Mouse (Mus musculus): ENCODE data around the gene Gm3317. TPM values are rescaled to one million over a fixed set of nuclear protein-coding genes. Genes with fewer than 3 reads are reported as not detected.
"Not testable (repeated sequence)": the region's sequence is repeated elsewhere in the genome, so short reads cannot be mapped to it uniquely, and the experiment has no call there.

Gm3317 gene
- not detected in 2 replicates for polyA plus RNA-seq (2014; fragmentation: Nextera tagmentation; extraction: Ambion mirVana)

DNA sequence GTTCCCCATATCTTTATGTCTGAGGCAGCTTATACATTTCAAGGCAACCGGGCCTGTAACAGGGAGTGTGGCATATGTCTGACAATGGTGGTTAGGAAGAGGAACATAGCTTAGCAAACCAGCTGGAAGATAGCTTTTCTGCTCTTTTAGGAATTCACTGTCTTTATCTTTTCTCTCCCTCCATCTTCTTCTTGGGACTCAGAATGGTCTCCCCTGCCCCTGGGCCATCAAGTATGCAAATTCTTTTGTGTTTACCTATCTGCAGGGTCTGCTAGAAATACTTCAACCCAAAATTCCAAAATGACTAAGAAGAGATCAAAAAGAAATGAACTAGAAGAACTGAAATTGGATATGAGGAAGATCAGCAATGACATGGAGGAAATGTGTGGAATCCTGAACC is at the start of gene Gm3317:
Gene Gm3317 (plus strand): TSS at position 301 of the 400 bp plus-strand sequence.
- not testable (repeated sequence) for H3K4me1 ChIP-seq (ENCODE audit: insufficient read depth); H3K27ac ChIP-seq (ENCODE audit: low read depth); H3K27me3 ChIP-seq (ENCODE audit: insufficient read depth, low read length); H3K9ac ChIP-seq; DNase-seq; H3K4me2 ChIP-seq; H3K4me3 ChIP-seq (ENCODE audit: low read depth, low read length); ATAC-seq (ENCODE audit: insufficient read depth); H3K36me3 ChIP-seq (ENCODE audit: insufficient read depth); H3K9me3 ChIP-seq (ENCODE audit: low read depth, low read length)
- WGBS: no CpG with 5 or more reads among the region's 1 CpGs

DNA sequence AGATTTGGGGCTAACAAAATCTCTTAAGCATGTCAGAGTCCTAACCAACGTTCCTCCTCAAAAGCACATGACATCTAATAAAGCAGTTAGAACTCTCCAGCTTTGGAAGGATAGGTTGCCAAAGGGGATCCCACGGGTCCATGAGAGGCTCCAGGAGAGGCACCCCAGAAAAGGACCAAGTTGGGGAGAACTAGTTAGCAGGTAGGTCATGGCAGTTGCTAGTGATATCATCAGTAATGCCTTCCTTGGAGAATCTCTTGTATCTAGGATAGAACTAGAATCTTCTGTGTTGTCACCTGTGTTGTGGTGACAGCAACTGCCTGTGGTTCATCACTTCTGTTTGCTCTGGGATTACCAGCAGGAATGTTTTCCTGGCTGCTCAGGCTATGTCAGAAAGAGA is 33.1 kb upstream of the Gm3317 start, which contains the start of gene Gm8279:
Gene Gm8279 (plus strand): TSS at position 301 of the 400 bp plus-strand sequence.
- H3K36me3 ChIP-seq (ENCODE audit: insufficient read depth); H3K27ac ChIP-seq (ENCODE audit: low read depth); DNase-seq; H3K4me3 ChIP-seq (ENCODE audit: low read depth, low read length); H3K27me3 ChIP-seq (ENCODE audit: insufficient read depth, low read length); H3K9me3 ChIP-seq (ENCODE audit: low read depth, low read length); H3K4me2 ChIP-seq; H3K9ac ChIP-seq; H3K4me1 ChIP-seq (ENCODE audit: insufficient read depth); ATAC-seq (ENCODE audit: insufficient read depth): not testable (repeated sequence)
- 67% methylated on average over 2 of the region's 2 CpGs for WGBS

GRCm38 (mm10) chr14:5185493-5185892 is 21.2 kb downstream of the Gm3317 start, which contains the start of gene Gm8271:
Gene Gm8271 (plus strand): TSS chr14:5185793.
- not testable (repeated sequence) for H3K9me3 ChIP-seq (ENCODE audit: low read depth, low read length); H3K4me3 ChIP-seq (ENCODE audit: low read depth, low read length); DNase-seq; H3K27me3 ChIP-seq (ENCODE audit: insufficient read depth, low read length); ATAC-seq (ENCODE audit: insufficient read depth); H3K9ac ChIP-seq; H3K27ac ChIP-seq (ENCODE audit: low read depth); H3K4me2 ChIP-seq; H3K4me1 ChIP-seq (ENCODE audit: insufficient read depth); H3K36me3 ChIP-seq (ENCODE audit: insufficient read depth)
- WGBS: no CpG with 5 or more reads among the region's 3 CpGs

Other genes starting within 250 kb of the Gm3317 start
- gene Gm8297, start 180.6 kb upstream of the Gm3317 start, polyA plus RNA-seq (2014; fragmentation: Nextera tagmentation; extraction: Ambion mirVana): not detected in 2 replicates
- not detected in 2 replicates for gene Gm3298, start 148.6 kb upstream of the Gm3317 start, polyA plus RNA-seq (2014; fragmentation: Nextera tagmentation; extraction: Ambion mirVana)
- not detected in 2 replicates for gene 4930555G01Rik, start 113.9 kb upstream of the Gm3317 start, polyA plus RNA-seq (2014; fragmentation: Nextera tagmentation; extraction: Ambion mirVana)
- 1.5 and 3.0 TPM in 2 replicates for gene Gm8281, start 93.5 kb upstream of the Gm3317 start, polyA plus RNA-seq (2014; fragmentation: Nextera tagmentation; extraction: Ambion mirVana)
- not detected in 2 replicates for gene Gm8279, start 33.0 kb upstream of the Gm3317 start, polyA plus RNA-seq (2014; fragmentation: Nextera tagmentation; extraction: Ambion mirVana)
- gene Gm8271, start 21.3 kb downstream of the Gm3317 start, polyA plus RNA-seq (2014; fragmentation: Nextera tagmentation; extraction: Ambion mirVana): not detected in 2 replicates
- not detected in 2 replicates for gene Gm3526, start 96.0 kb downstream of the Gm3317 start, polyA plus RNA-seq (2014; fragmentation: Nextera tagmentation; extraction: Ambion mirVana)
- gene Gm3542, start 170.4 kb downstream of the Gm3317 start, polyA plus RNA-seq (2014; fragmentation: Nextera tagmentation; extraction: Ambion mirVana): not detected in 2 replicates
- gene Gm3500, start 224.5 kb downstream of the Gm3317 start, polyA plus RNA-seq (2014; fragmentation: Nextera tagmentation; extraction: Ambion mirVana): 0.72 TPM in 1 of 2 replicates, not detected in the other

All from lung, embryonic 14.5 days (tissue).